Mouse (Mus musculus): ENCODE data around the gene Sys1. TPM values are rescaled to one million over a fixed set of nuclear protein-coding genes. Genes with fewer than 3 reads are reported as not detected.

The Sys1 gene
- total RNA-seq, 2 experiments from 2014 or later = 40.8 to 41.0 TPM

GRCm38 (mm10) chr2:164496847-164497690 lies 40.3 kb downstream of the Sys1 start, which contains the start of gene Pigt:
Gene Pigt, plus strand, starts transcription at chr2:164497520.
- DNase-seq (ENCODE audit: low spot score in 2 of 2) = peak; percentile 83 to 89
- peak within 1 kb of the TSS; percentile 93 for H3K27ac ChIP-seq
- peak within 1 kb of the TSS; percentile 78 for H3K4me3 ChIP-seq
- TF ChIP-seq CTCF (conservative IDR thresholded peaks at IDR 0.05) = no peak

DNA sequence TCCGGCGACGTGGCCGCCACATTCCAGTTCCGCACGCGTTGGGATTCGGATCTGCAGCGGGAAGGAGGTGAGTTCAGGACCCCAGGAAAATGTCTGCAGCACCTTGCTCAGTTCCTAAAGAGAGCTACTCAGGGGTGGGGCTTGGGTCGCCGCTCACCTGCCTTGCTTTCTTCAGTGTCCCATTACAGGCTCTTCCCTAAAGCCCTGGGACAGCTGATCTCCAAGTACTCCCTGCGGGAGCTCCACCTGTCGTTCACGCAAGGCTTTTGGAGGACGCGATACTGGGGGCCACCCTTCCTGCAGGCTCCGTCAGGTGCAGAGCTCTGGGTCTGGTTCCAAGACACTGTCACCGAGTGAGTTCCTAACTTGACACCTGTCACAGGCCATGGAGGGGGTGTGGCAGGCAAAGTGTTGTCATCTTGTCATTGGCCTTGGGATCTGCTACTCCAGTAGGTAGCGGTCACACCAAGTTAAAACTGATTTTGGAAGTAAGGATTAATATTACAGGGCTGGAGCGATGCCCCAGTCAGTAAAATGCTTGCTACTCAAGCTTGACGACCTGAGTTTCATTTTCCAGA lies 41.0 kb downstream of the Sys1 start:
- Histone ChIP-seq H3K27ac (peak overlapping the region; percentile 93), H3K4me3 (peak overlapping the region; percentile 78)
- no peak for DNase-seq (ENCODE audit: low spot score in 2 of 2)
- TF ChIP-seq CTCF (conservative IDR thresholded peaks at IDR 0.05) = peak; percentile 32

GRCm38 (mm10) chr2:164499317-164499716 lies 42.6 kb downstream of the Sys1 start:
- no peak overlapping the region for H3K4me3 ChIP-seq
- H3K27ac ChIP-seq = no peak overlapping the region
- no peak for DNase-seq (ENCODE audit: low spot score in 2 of 2)
- TF ChIP-seq CTCF (conservative IDR thresholded peaks at IDR 0.05) = peak; percentile 53

- no peak overlapping the region for H3K4me3 ChIP-seq
- DNase-seq (ENCODE audit: low spot score in 2 of 2) = no peak
- no peak for TF ChIP-seq CTCF (conservative IDR thresholded peaks at IDR 0.05)
- no peak overlapping the region for H3K27ac ChIP-seq
Observed at GRCm38 (mm10) chr2:164500511-164500910, 43.7 kb downstream of the Sys1 start.

DNA sequence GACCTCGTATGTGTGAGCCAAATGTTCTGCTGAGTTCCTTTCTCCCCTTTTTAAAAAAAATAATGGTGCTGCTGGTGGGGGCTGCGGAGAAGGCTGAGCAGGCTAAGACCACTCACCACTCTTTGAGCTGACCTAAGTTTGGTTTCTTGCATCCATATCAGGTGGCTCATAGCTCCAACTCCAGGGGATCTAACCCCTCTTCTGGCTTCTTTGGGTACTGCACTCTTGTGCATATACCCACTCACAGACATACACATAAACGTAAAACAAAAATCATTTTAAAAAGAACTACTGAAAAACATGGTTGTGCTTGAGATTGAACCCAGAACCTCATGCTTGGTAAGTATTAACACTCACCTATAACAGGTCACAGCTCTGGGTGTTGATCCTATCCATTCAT lies 48.2 kb downstream of the Sys1 start:
- Histone ChIP-seq H3K4me3 (no peak overlapping the region), H3K27ac (no peak overlapping the region)
- DNase-seq (ENCODE audit: low spot score in 2 of 2) = no peak
- TF ChIP-seq CTCF (conservative IDR thresholded peaks at IDR 0.05) = peak; percentile 48

GRCm38 (mm10) chr2:164505619-164506347 lies 49.0 kb downstream of the Sys1 start:
- TF ChIP-seq CTCF (conservative IDR thresholded peaks at IDR 0.05) = peak; percentile 55
- Histone ChIP-seq H3K4me3 (no peak overlapping the region), H3K27ac (no peak overlapping the region)
- no peak for DNase-seq (ENCODE audit: low spot score in 2 of 2)

DNA sequence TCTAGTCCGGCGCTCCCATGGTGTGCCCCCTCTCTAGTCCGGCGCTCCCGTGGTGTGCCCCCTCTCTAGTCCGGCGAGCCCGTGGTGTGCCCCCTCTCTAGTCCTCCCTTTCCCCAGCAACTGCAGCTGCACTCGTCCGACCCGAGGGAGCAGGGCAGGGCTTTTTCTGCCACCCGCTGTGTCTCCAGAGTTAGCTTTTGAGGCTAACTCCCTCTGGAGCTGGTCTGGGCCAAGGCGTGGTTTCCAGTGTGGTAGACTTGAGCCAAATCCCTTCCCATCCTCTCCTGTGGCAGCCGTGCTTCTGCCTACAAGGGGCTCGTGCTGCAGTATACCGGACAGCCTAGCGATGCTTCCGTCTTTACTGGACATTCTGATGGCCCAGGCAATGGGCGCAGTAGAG lies 51.0 kb downstream of the Sys1 start:
- TF ChIP-seq CTCF (conservative IDR thresholded peaks at IDR 0.05) = no peak
- H3K4me3 ChIP-seq = no peak overlapping the region
- DNase-seq (ENCODE audit: low spot score in 2 of 2) = no peak
- no peak overlapping the region for H3K27ac ChIP-seq

DNA sequence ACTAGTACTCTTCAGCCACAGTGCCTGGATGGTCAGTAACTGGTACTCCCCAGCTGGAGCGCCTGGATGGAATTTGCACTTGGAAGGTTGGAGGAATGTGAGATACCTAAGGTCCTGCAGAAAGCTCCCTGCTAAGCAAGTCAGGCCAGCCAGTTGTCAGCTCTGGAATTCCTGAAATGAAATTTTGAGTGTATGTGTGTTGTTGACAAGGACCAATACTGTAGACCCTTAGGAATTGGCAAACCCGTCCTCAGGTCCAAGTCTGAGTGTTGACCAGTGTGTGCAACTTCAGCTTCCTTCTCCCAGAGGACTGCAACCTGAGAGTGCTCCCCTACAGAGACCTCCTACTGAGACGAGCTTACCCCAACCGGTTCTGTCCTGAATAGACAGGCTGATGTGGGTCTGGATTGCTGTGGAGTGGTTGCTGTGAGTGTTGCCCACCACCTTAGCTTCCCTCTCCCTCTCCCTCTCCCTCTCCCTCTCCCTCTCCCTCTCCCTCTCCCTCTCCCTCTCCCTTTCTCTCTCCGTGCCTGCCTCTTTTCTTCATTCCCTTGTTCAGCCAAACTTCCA lies 53.9 kb downstream of the Sys1 start:
- no peak overlapping the region for H3K27ac ChIP-seq
- H3K4me3 ChIP-seq = no peak overlapping the region
- no peak for DNase-seq (ENCODE audit: low spot score in 2 of 2)
- no peak for TF ChIP-seq CTCF (conservative IDR thresholded peaks at IDR 0.05)

DNA sequence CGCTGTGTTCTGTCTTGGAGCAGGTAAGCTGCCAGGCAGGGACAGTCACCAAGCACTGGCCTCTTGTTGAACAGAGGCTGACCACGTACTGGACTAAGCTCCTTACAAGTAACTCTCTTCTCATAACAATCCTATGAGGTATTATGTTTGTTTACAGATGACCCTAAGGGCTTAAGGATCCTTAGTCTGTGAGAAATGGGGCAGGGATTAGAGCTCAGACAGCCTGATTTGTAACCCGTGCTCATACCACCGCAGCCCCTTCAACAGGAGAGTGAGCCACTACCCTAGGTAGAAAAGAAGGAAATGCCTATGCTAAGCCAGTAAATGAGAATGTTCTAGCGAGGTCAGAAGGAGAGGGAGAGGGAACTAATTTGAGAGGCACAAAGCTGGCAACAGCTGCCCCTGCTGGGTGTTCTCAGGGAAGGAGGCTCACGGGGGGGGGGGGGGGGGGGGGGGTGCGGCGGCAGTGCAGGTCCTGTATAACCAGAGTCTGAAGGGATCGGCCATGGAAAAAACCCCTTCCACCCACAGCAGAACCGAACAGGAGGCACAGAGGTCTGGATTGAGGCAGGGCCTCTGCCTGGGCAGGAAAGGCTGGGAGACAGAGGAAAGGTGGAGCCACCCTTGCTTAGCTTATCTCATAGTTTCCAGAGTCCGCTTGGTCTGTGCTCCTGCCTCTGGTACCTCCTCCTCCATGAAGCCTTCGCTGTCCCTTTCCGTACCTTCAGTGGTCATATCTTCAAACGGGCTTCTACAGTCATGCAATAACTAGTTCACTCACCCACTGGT lies 55.6 kb downstream of the Sys1 start:
- no peak for TF ChIP-seq CTCF (conservative IDR thresholded peaks at IDR 0.05)
- H3K27ac ChIP-seq = no peak overlapping the region
- no peak overlapping the region for H3K4me3 ChIP-seq
- DNase-seq (ENCODE audit: low spot score in 2 of 2) = no peak

GRCm38 (mm10) chr2:164513389-164513788 lies 56.6 kb downstream of the Sys1 start:
- DNase-seq (ENCODE audit: low spot score in 2 of 2) = no peak
- Histone ChIP-seq H3K27ac (no peak overlapping the region), H3K4me3 (no peak overlapping the region)
- TF ChIP-seq CTCF (conservative IDR thresholded peaks at IDR 0.05) = no peak

DNA sequence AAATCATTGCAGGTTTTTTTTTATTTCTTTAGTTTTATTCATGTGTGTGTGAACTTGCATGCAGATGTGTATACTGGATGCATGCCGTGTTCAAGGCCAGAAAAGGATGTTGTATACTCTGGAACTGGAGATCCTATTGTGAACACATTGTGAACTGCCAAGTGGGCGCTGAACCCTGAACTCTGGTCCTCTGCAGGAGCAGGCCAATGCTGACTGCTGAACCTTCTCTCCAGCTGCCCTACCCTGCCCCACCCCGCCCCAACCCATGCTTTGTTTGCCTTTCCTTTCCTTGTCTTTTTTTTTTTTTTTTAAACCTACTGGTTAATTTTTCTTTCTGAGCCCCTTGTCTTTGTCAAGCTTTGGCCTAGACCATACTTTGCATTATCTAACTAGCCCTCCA lies 58.2 kb downstream of the Sys1 start:
- no peak for DNase-seq (ENCODE audit: low spot score in 2 of 2)

GRCm38 (mm10) chr2:164515897-164516296 lies 59.1 kb downstream of the Sys1 start:
- TF ChIP-seq CTCF (conservative IDR thresholded peaks at IDR 0.05) = no peak
- no peak for DNase-seq (ENCODE audit: low spot score in 2 of 2)

More for the DNA sequence above, 58.2 kb downstream of the Sys1 start:
- no peak for TF ChIP-seq CTCF (conservative IDR thresholded peaks at IDR 0.05)
- H3K4me3 ChIP-seq = no peak overlapping the region
- no peak overlapping the region for H3K27ac ChIP-seq

More at GRCm38 (mm10) chr2:164515897-164516296, 59.1 kb downstream of the Sys1 start:
- Histone ChIP-seq H3K27ac (peak overlapping the region; percentile 39; the same call in 1 of the 2 replicates), H3K4me3 (no peak overlapping the region)

Data from layer of hippocampus, adult 2 months (tissue).